Mouse (Mus musculus) testis, postnatal 10 days (tissue): ENCODE measurements around the gene Awat1.
A peak's percentile ranks its signal among the peaks of the same experiment; 100 is the strongest.

Source experiments
- DNase-seq: peaks from one replicate; pipeline ENCODE4 v3.0.0; 2021; ENCODE audit warnings: low spot score

Gene Awat1

GRCm38 (mm10) chrX:100571951-100572350 lies at the start of gene Awat1:
Awat1 (plus strand) TSS chrX:100572251.
- DNase-seq: no peak

DNA sequence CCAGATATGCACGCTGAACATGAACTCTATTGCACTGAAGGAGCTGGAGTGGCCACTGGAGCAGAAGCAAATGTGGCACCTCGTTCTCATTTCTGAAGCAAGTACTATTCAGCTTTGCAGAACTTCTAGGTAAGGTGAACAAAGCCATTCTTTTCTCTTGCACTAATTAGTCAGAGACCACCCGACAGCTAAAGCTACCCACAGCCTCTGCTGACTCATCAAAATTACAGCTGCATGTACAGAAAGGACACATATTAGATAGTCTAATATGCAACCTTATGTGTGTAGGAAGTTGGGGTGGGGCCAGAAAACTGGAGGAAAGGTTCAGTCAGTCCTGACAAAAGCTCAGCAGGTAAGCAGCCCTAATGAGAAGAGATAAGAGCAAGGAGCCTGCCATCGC lies 47.6 kb upstream of the Awat1 start, which contains the start of gene Dgat2l6:
Gene Dgat2l6 (plus strand): TSS at position 368 of the 400 bp plus-strand sequence.
- DNase-seq: no peak

DNA sequence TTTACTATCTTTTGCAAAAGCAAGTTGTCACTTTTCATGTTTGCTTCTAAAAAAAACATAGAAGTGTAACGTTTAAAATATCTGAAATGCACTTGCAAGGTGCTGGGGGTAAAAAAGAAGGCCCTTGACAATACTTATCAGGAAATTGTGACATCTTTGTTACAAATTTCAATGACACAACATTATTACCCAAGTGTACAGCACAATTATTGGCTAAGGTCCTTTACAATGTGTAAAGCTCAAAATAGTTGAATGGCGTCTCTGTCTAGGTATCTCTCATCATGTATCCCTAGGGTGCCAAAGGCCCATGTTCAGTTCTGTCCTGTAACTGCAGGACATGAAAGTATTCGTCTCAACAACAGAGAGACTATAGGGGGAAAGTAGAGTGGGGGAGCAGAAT lies 16.0 kb upstream of the Awat1 start:
- DNase-seq: no peak

DNA sequence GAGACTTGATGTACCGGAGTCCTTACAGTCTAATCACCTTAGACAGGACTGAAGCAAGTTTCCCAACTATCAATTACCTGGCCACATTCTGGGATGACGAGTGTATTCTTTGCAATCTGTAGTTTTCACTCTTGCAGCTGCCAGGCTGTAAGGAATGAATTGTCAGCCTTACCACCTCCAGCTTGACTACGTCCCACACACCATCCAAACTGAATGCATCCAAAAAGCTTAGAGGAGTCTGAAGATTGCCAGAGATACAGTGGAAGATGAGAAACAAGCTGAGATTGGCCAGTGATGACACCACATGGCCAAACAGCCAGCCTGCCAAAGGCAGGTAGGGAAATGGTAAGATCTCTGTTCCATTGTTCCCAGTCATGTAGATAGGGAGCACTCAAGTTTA lies 6.4 kb upstream of the Awat1 start:
- DNase-seq: no peak

DNA sequence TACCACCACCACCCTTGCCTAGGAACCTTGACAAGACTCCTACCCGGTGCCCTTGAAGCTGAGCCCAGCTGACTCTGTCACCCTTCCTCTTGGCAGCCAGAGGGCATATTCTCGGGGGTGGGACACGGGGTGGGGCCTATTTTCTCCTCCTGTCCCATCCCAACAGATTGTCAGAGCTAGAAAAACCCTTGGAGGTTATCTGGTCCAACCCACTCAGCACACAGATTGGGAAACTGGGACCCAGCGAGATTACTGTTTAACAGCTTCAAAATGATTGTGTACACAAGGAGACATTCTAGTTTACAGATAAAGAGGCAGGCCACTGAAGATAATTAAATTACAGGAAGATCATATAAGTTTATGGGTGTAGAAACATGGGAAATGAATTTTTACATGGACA lies 22.7 kb downstream of the Awat1 start, which contains the start of gene P2ry4:
Gene P2ry4 (minus strand): TSS at position 79 of the 400 bp plus-strand sequence.
- DNase-seq: no peak

- peak; percentile 61 for DNase-seq
Observed at GRCm38 (mm10) chrX:100597439-100597838, 25.4 kb downstream of the Awat1 start.

- no peak for DNase-seq
Observed at GRCm38 (mm10) chrX:100599755-100600154, 27.7 kb downstream of the Awat1 start.

DNA sequence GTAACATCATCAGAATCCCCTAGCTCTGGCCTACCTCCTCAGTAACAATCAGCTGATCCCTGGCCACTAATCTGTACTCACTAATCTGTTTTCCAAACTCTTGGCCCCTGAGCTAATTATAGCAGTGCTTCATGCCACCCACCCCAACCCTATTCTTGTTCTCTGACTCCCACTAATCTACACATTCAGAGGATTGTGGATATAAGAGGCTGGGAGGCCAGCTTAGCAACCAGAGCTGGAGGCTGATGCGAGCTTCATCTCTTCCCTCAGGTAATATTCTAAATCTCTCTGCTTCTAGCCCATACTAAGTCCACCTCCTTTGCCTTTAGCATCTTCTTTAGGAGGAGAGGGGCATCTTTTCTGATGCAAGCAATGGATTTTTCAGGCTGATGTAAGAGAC lies 33.3 kb downstream of the Awat1 start, which contains the start of gene Arr3:
Gene Arr3 (plus strand): TSS at position 184 of the 400 bp plus-strand sequence.
- DNase-seq: no peak

DNA sequence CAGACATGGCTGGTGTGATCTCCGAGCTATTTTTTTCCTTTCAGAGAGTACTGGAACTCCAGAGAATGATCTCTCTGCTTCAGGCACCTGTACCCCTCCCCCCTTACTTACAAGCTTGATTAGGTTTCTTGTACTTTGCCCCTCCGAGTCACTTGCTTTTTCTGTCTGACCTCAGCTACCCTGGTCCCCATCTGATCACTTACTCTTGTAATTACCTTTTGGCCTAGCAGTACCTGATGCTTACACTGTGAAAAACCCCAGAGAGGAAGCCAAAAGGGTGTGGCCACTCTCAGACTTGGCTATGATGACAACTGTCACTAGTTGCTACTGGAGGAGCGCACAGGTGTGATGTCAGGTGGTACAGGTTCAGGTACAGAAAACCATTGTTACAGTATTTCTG lies 46.4 kb downstream of the Awat1 start:
- no peak for DNase-seq

DNA sequence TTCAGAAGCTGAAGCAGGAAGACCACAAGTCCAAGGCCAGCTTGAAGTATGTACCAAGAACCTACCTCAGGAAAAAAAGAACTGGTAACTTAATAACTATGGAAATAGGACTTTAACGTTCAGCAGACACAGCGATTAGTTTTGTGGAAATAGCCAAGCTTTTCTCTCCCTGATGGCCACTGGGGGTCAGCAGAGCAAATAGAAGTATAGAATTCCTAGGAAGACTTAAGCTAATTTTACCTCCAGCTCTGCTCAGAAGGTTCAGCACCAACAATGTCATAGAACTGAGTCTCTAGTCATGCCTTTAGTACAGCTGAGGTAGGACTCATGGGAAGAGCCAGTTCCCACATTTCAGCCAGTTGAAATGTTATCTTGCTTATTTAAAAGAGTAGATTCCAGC lies 49.3 kb downstream of the Awat1 start:
- no peak for DNase-seq

DNA sequence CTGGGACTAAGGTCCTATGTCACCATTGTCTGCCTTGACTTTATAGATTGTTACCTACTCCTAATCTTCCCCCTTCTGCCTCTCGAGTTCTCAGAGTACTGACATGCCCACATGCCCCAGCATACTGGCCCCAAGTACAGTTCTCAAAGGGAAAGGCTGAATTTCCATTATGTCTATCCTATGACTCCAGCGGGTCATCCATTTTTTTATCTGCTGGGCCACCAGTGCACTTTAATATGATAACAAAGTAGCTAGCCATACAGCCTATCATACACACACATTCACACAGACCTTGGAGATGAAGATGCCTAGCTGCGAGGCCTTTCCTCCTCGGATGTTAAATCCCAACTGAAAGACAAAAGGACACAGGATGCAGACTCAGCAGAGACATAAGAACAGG lies 52.2 kb downstream of the Awat1 start:
- no peak for DNase-seq

- no peak for DNase-seq
Observed at GRCm38 (mm10) chrX:100625146-100625545, 53.1 kb downstream of the Awat1 start.

GRCm38 (mm10) chrX:100625546-100625801 lies 53.4 kb downstream of the Awat1 start, which contains the start of gene Kif4:
Kif4 (plus strand) TSS chrX:100625737.
- no peak for DNase-seq

DNA sequence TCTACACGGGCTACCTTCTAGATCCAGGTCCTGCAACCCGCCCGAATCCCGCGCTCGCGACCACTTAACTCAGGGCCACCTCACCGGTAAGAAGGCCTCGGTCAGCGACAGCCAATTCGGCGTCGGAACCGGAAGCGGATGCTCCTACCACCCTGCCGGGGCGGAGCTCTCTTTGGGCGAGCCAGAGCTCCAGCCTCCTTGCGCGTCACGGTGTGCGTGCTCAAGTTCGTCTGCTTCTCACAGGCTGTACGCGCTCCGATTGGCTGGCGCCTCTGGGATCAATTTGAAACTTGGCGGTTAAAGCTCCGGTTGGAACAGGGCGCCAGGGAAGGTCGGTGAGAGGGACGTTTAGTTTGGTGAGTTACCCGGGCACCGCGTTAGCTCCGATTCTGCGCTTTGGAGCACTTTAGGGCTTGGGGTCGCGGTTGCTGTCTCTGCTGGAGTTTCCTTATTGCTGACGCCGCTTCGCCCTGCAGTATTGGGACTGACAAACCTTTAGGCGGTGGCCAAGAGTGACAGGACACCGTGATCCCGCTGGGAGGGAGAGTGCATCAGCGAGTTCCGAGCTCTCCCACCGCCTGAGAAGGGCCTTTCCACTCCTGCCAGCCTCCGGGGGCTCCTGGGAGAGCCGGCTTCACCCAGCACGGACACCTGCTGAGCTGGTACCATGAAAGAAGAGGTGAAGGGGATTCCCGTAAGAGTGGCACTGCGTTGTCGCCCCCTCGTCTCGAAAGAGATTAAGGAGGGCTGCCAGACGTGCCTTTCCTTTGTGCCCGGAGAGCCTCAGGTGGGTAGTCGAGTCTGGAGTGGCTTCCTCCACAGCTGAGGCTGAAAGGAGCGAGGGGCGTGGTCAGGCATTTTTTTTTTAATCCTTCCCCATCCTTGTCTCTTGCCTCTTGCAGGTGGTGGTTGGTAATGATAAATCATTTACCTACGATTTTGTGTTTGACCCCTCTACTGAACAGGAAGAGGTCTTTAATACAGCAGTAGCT lies 54.0 kb downstream of the Awat1 start, which contains the start of gene Pdzd11:
Gene Pdzd11 (minus strand): TSS at position 767 of the 992 bp plus-strand sequence.
- DNase-seq: peak; percentile 85
